Mouse (Mus musculus) limb, embryonic 15.5 days (tissue): ENCODE data around the gene Rho. TPM values are rescaled to one million over a fixed set of nuclear protein-coding genes. Genes with fewer than 3 reads are reported as not detected.

Experiments
- ATAC-seq: fragments of 200-750 bp; cut with Nextera tagmentation; 2 replicates; pipeline ENCODE4 v1.8.0; 2017; ENCODE audit warnings: low read depth, moderate TSS enrichment; ENCODE audit not compliant: insufficient number of reproducible peaks, low FRiP score, low TSS enrichment
- H3K27ac ChIP-seq: fragments of 300-500 bp; sonication (generic); 2 replicates; pipeline ENCODE4 v1.5.1; 2015; ENCODE audit warnings: moderate library complexity, mild to moderate bottlenecking, inconsistent platforms
- H3K27me3 ChIP-seq: fragments of 300-500 bp; sonication (generic); 2 replicates; pipeline ENCODE4 v1.6.1; 2015; ENCODE audit warnings: inconsistent platforms
- H3K36me3 ChIP-seq: fragments of 300-500 bp; sonication (generic); 2 replicates; pipeline ENCODE4 v1.6.1; 2015; ENCODE audit warnings: inconsistent platforms
- H3K4me1 ChIP-seq: fragments of 300-500 bp; sonication (generic); 2 replicates; pipeline ENCODE4 v1.6.1; 2015; ENCODE audit warnings: inconsistent platforms
- H3K4me2 ChIP-seq: fragments of 300-500 bp; sonication (generic); 2 replicates; pipeline ENCODE4 v1.6.1; 2015; ENCODE audit warnings: mild to moderate bottlenecking, inconsistent platforms
- H3K4me3 ChIP-seq: fragments of 300-500 bp; sonication (generic); 2 replicates; pipeline ENCODE4 v1.5.1; 2015; ENCODE audit warnings: mild to moderate bottlenecking, inconsistent platforms
- H3K9ac ChIP-seq: fragments of 300-500 bp; sonication (generic); 2 replicates; pipeline ENCODE4 v1.6.1; 2015; ENCODE audit warnings: inconsistent platforms
- H3K9me3 ChIP-seq: fragments of 300-500 bp; sonication (generic); 2 replicates; pipeline ENCODE4 v1.6.1; 2016; ENCODE audit warnings: inconsistent platforms
- WGBS: fragments of 180-500 bp; shearing (Covaris S2); methylation state at CpG from one replicate; pipeline ENCODE4 v1.1.7; 2015; 5-methylcytosine and 5-hydroxymethylcytosine counted together
- polyA plus RNA-seq: library from polyadenylated mRNA; unstranded; fragments of >200 nt; fragmentation: Nextera tagmentation; extraction: Ambion mirVana; gene quantifications from 2 replicates; pipeline ENCODE4 v1.2.1, GENCODE M21; 2015

The Rho gene
- polyA plus RNA-seq, 1 experiment from 2014 or later: 0.12 TPM

- H3K36me3 ChIP-seq: 0 out of 2 replicates have a peak, but pooled peaks cover under 1% of the 10 kb centered on the region
- 71% methylated on average over 7 of the region's 7 CpGs for WGBS
- no peak overlapping the region for H3K9ac ChIP-seq
- H3K27ac ChIP-seq: no peak overlapping the region
- no peak for ATAC-seq
- no peak overlapping the region for H3K4me2 ChIP-seq
- no peak overlapping the region for H3K4me3 ChIP-seq
- H3K27me3 ChIP-seq: 0 out of 2 replicates have a peak, but pooled peaks cover 4% of the 10 kb centered on the region
- peaks cover 47% of the 10 kb centered on the region for H3K4me1 ChIP-seq
- no peaks in the 10 kb centered on the region for H3K9me3 ChIP-seq
These were observed 53.0 kb downstream of the Rho start for GRCm38 (mm10) chr6:115984580-115984979.

GRCm38 (mm10) chr6:115985622-115986021 is 54.1 kb downstream of the Rho start:
- Histone ChIP-seq H3K4me2 (no peak overlapping the region), H3K36me3 (no peaks in the 10 kb centered on the region), H3K27me3 (peaks cover 3% of the 10 kb centered on the region), H3K4me1 (peaks cover 47% of the 10 kb centered on the region), H3K9ac (no peak overlapping the region), H3K9me3 (no peaks in the 10 kb centered on the region), H3K27ac (no peak overlapping the region), H3K4me3 (no peak overlapping the region)
- WGBS: 60% methylated on average over 9 of the region's 9 CpGs
- no peak for ATAC-seq

GRCm38 (mm10) chr6:115986472-115987095 is 55.0 kb downstream of the Rho start:
- no peaks in the 10 kb centered on the region for H3K9me3 ChIP-seq
- ATAC-seq: no peak
- no peaks in the 10 kb centered on the region for H3K36me3 ChIP-seq
- H3K27me3 ChIP-seq: peaks cover 12% of the 10 kb centered on the region
- H3K9ac ChIP-seq: peak overlapping the region; percentile 7; the same call in 1 of the 2 replicates
- H3K4me1 ChIP-seq: peaks cover 55% of the 10 kb centered on the region
- no peak overlapping the region for H3K4me3 ChIP-seq
- WGBS: 43% methylated on average over 12 of the region's 12 CpGs
- H3K4me2 ChIP-seq: peak overlapping the region; percentile 29
- 0 out of 2 replicates have a peak overlapping the region, but pooled peaks have one; percentile 13 for H3K27ac ChIP-seq

DNA sequence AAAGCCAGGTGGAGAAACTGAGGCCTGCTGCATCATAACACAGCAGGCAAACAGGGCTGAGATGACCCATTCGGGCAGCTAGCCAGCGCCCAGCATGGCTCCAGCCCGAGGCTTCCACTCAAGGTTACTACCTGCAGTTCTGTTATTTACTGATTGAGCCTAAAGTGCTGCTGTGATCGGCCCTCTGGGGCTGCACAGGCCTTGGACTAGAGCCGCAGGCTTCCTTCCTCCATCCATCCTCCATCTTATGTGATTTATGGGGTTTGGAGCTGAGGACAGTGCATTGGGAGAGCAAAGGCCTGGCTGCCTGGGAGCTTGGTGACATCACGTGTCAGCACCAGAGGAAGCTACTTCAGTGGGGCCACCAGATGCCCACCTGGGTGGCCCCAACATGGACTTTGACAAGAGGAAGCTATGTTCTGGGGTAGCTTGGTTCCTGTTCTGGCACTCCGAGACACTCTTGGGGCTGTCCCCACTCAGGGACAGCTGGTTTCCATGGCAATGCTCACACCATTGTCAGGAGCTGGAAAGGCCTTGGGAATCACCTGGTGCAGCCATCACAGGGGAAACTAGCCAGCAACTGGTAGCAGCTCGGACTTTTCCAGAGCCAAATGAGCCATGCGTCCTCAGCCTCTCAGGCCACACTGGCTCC is 55.7 kb downstream of the Rho start:
- WGBS: 51% methylated on average over 9 of the region's 9 CpGs
- peaks cover 19% of the 10 kb centered on the region for H3K27me3 ChIP-seq
- H3K4me2 ChIP-seq: peak overlapping the region; percentile 29
- H3K27ac ChIP-seq: 0 out of 2 replicates have a peak overlapping the region, but pooled peaks have one; percentile 13
- no peak for ATAC-seq
- no peaks in the 10 kb centered on the region for H3K36me3 ChIP-seq
- H3K4me1 ChIP-seq: peaks cover 59% of the 10 kb centered on the region
- H3K4me3 ChIP-seq: no peak overlapping the region
- H3K9ac ChIP-seq: peak overlapping the region; percentile 7; the same call in 1 of the 2 replicates
- no peaks in the 10 kb centered on the region for H3K9me3 ChIP-seq

DNA sequence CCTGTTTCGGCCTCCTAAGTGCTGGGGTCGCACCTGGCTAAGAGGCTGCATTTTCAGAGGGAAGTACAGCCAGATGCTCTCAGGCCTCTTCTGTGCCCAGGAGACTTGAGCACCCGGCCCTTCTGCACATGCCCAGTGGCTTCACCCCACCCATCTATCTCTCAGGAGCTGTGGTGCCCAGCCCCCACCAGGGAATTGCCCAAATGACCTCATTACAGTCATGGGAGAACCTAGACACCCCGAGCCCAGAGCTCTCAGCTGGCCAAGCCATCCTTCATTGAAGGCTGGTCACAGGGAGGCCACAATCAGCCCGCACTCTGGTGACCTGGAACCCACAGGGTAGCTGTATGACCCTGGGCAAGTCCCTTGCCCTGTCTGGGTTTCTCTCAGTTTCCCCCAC is 57.5 kb downstream of the Rho start:
- H3K9me3 ChIP-seq: no peaks in the 10 kb centered on the region
- H3K4me3 ChIP-seq: no peak overlapping the region
- WGBS: 78% methylated on average over 5 of the region's 5 CpGs
- peaks cover 37% of the 10 kb centered on the region for H3K27me3 ChIP-seq
- H3K4me1 ChIP-seq: peaks cover 64% of the 10 kb centered on the region
- H3K36me3 ChIP-seq: no peaks in the 10 kb centered on the region
- no peak for ATAC-seq
- H3K27ac ChIP-seq: no peak overlapping the region
- H3K4me2 ChIP-seq: no peak overlapping the region
- no peak overlapping the region for H3K9ac ChIP-seq

DNA sequence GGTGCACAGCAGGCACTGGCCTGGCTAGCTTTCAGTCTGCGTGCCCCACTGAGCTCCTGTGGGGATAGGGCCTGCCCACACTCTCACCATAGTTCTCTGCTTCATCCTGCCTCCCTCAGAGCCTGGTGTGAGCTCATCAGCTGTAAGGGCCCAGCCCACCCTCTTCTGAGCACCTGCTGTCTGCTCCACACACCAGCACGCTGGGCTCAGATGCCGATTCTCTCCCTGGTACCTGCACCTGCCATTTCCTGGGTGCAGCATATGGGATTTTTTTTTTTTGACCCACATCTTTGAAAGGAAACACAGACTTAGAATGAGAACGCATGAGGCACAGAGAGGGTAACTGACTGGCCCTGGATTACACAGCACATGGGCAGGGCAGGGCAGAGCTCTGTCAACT is 58.1 kb downstream of the Rho start:
- H3K9ac ChIP-seq: no peak overlapping the region
- no peak overlapping the region for H3K4me3 ChIP-seq
- no peak overlapping the region for H3K4me2 ChIP-seq
- H3K36me3 ChIP-seq: no peaks in the 10 kb centered on the region
- H3K27ac ChIP-seq: no peak overlapping the region
- no peak for ATAC-seq
- H3K4me1 ChIP-seq: peaks cover 68% of the 10 kb centered on the region
- H3K9me3 ChIP-seq: no peaks in the 10 kb centered on the region
- H3K27me3 ChIP-seq: peaks cover 42% of the 10 kb centered on the region
- 74% methylated on average over 4 of the region's 4 CpGs for WGBS

Other genes starting within 250 kb of the Rho start
- 42.0 and 45.4 TPM in 2 replicates for gene Tmem40, start 169.3 kb upstream of the Rho start, polyA plus RNA-seq
- 33.8 and 36.2 TPM in 2 replicates for gene Cand2, start 157.2 kb upstream of the Rho start, polyA plus RNA-seq
- 1,698 and 2,211 TPM in 2 replicates for gene Rpl32, start 123.0 kb upstream of the Rho start, polyA plus RNA-seq
- gene Efcab12, start 93.3 kb upstream of the Rho start, polyA plus RNA-seq: 0.21 and 0.32 TPM in 2 replicates
- gene Mbd4, start 78.4 kb upstream of the Rho start, polyA plus RNA-seq: 16.7 and 18.6 TPM in 2 replicates
- gene Ift122, start 78.3 kb upstream of the Rho start, polyA plus RNA-seq: 19.6 and 23.4 TPM in 2 replicates
- not detected in 2 replicates for gene H1foo, start 13.2 kb downstream of the Rho start, polyA plus RNA-seq
- gene Plxnd1, start 63.3 kb downstream of the Rho start, polyA plus RNA-seq: 31.7 and 32.2 TPM in 2 replicates